Mouse (Mus musculus) layer of hippocampus, postnatal 36 days (tissue): ENCODE results near the gene Rsph6a. TPM values are rescaled to one million over a fixed set of nuclear protein-coding genes. Genes with fewer than 3 reads are reported as not detected.

ENCODE experiments used
- DNase-seq, 2 experiments: peaks; one replicate each; pipeline ENCODE4 v3.0.0; 2022
- total RNA-seq, 2 experiments: library from RNA; stranded (reverse); gene quantifications; 2 replicates each; pipeline ENCODE4 v1.2.3; 2021

Rsph6a gene
- total RNA-seq, 2 experiments from 2014 or later = 0.15 to 0.33 TPM

GRCm38 (mm10) chr7:19082171-19082570 lies 27.7 kb downstream of the Rsph6a start:
- no peak for DNase-seq

- DNase-seq = no peak
Measured at GRCm38 (mm10) chr7:19083096-19083495, 28.6 kb downstream of the Rsph6a start.

- DNase-seq = no peak
Measured at GRCm38 (mm10) chr7:19083701-19084100, 29.2 kb downstream of the Rsph6a start, which contains the start of gene Dmpk. Gene Dmpk (plus strand): TSS chr7:19083849.

- DNase-seq = no peak
Measured at GRCm38 (mm10) chr7:19084277-19084771, 29.8 kb downstream of the Rsph6a start.

GRCm38 (mm10) chr7:19084921-19085473 lies 30.5 kb downstream of the Rsph6a start:
- no peak for DNase-seq

- no peak for DNase-seq
Measured at GRCm38 (mm10) chr7:19085495-19085894, 31.0 kb downstream of the Rsph6a start.

GRCm38 (mm10) chr7:19086042-19086441 lies 31.6 kb downstream of the Rsph6a start:
- DNase-seq = no peak

GRCm38 (mm10) chr7:19086760-19087159 lies 32.3 kb downstream of the Rsph6a start:
- no peak for DNase-seq

- DNase-seq = peak in 1 of 2 experiments; percentile 36
Measured at GRCm38 (mm10) chr7:19088813-19089212, 34.3 kb downstream of the Rsph6a start.

GRCm38 (mm10) chr7:19091913-19092312 lies 37.4 kb downstream of the Rsph6a start:
- no peak for DNase-seq

- no peak for DNase-seq
Measured at GRCm38 (mm10) chr7:19092381-19093173, 38.1 kb downstream of the Rsph6a start.

- peak; percentile 67 to 73 for DNase-seq
Measured at GRCm38 (mm10) chr7:19093174-19093521, 38.7 kb downstream of the Rsph6a start.

- DNase-seq = peak; percentile 79 to 84
Measured at GRCm38 (mm10) chr7:19093537-19094385, 39.3 kb downstream of the Rsph6a start.

- no peak for DNase-seq
Measured at GRCm38 (mm10) chr7:19094471-19094825, 40.0 kb downstream of the Rsph6a start, which contains the start of gene Six5. Gene Six5 (plus strand): TSS chr7:19094594.

- DNase-seq = no peak
Measured at GRCm38 (mm10) chr7:19094826-19095750, 40.6 kb downstream of the Rsph6a start.

- DNase-seq = no peak
Measured at GRCm38 (mm10) chr7:19095751-19096110, 41.2 kb downstream of the Rsph6a start.

- no peak for DNase-seq
Measured at GRCm38 (mm10) chr7:19096421-19096976, 42.0 kb downstream of the Rsph6a start.

- no peak for DNase-seq
Measured at GRCm38 (mm10) chr7:19097217-19097616, 42.7 kb downstream of the Rsph6a start.

- DNase-seq = no peak
Measured at GRCm38 (mm10) chr7:19097863-19098262, 43.4 kb downstream of the Rsph6a start.

GRCm38 (mm10) chr7:19098811-19099210 lies 44.3 kb downstream of the Rsph6a start:
- DNase-seq = no peak

GRCm38 (mm10) chr7:19100290-19100689 lies 45.8 kb downstream of the Rsph6a start:
- DNase-seq = no peak

GRCm38 (mm10) chr7:19103741-19104140 lies 49.3 kb downstream of the Rsph6a start:
- no peak for DNase-seq
